Mouse (Mus musculus) spleen, postnatal 36 days (tissue): ENCODE data around the gene Dnmt3a.
A peak's percentile ranks its signal among the peaks of the same experiment; 100 is the strongest.

Source experiments
- DNase-seq, 2 experiments: peaks; one replicate each; pipeline ENCODE4 v3.0.0; 2022; ENCODE audit warnings: low spot score in 2 of 2, mixed read lengths in 1 of 2

Gene Dnmt3a

GRCm38 (mm10) chr12:3805852-3806251 lies at the start of gene Dnmt3a:
TSS of gene Dnmt3a (plus strand) at chr12:3806007.
- no peak for DNase-seq

- no peak for DNase-seq
These were observed 49.6 kb upstream of the Dnmt3a start for GRCm38 (mm10) chr12:3756216-3756615.

DNA sequence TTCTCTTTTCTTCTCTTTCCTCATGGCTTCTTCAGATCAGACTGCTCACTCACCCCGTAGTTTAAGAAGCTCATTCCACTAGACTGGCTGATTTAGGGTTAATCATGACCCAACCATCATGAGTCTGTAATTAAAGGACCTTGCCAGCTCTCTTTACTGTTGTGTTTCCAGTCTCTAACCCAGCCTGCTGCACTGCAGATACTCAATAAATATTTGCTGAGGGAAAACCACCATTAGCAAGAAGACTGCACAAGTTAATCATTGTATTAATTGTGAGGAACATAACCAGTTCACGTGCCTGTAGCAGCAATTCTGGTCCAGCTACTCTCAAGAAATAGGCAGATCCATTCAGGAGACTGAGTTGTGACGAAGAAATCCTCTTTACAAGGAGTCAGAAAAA lies 47.7 kb upstream of the Dnmt3a start:
- no peak for DNase-seq

DNA sequence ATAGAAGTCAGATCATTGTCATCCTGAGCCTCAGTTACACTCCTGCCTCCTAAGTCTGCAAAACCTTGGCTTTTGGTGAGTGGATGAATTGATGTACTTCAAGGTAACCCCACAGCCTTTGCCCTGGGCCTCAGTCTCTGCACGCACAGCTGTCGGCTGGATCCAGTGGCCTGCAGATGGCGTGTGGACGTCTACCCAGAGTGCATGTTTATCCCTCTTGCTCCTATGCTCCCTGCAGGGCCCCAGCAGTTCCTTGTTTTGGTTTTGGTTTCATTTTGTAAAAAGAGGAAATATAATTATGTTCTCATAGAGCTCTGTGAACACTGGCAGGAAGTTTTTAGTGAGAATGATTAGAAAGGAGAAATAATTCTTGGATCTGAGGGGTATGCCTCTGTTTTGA lies 46.4 kb upstream of the Dnmt3a start:
- peak; percentile 78 to 84 for DNase-seq

GRCm38 (mm10) chr12:3760876-3761590 lies 44.8 kb upstream of the Dnmt3a start:
- no peak for DNase-seq

DNA sequence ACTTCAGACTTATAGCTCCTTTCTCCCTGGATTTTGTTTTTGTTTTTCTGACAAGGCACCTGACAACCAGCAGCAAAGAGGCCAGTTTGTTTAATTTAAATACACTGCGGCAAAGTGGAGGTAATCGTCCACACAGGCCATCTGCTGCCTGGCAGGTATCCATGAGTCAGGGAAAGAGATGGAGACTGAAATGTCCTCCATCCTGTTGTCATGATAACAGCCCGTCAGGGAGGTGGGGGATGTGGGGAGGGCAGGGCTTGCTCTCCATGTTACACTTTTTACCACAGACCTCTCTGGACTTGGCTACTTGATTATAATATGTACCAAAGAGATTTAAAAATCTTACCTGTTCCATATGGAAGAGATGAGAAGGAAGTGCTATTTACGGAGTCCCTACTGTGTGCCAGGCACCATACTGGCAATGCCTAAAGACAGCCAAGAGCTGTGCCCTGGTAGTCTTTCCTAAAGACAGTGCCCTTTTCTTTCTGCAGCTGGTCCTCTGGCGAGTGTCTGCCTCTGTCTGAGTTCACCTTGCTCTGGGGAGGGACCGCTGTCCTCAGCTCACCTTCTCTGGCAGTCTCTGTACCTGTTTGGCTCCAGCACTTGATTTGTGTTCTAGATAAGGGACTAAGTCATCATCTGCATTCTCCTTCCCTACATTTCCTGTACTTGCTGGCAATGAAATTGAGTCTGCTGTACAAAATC lies 44.1 kb upstream of the Dnmt3a start:
- DNase-seq, result no peak

- DNase-seq, result no peak
These were observed 41.5 kb upstream of the Dnmt3a start for GRCm38 (mm10) chr12:3764191-3764804.

DNA sequence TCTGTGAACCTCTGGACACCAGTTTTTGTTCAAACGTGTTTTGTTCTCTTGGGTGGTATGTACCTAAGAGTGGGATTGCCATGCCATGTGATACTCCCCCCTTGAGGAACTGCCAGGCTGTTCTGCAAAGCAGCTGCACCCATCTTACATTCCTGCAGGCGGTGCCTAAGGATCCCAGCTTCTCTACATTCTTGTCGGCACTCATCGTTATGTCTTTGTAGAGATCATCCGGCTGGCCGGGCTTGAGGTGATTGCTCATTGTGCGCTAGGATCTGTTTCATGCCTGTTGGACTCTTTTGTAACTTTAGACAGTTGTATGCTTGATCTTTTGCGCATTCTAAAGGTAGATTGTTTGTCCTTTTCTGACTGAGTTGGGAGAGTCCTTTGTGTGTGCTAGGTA lies 38.4 kb upstream of the Dnmt3a start:
- no peak for DNase-seq

DNA sequence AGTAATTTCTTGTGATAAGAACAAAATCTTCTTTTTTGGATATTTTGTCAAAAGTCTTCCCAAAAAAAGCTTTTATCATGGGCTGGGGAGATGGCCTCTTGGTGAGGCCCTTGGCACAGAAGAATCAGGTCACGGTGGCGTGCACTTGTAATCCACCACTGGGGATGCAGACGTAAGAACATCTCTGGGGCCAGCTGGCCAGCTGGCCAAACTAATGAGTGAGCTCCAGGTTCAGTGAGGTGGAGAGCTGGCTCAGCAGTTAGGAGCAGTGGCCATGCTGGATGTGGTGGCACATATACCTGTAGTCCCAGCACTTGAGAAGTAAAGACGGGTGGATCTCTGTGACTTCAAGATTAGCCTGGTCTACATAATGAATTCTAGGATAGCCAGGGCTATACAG lies 37.4 kb upstream of the Dnmt3a start:
- no peak for DNase-seq

- no peak for DNase-seq
These were observed 35.3 kb upstream of the Dnmt3a start for GRCm38 (mm10) chr12:3770546-3770945.

DNA sequence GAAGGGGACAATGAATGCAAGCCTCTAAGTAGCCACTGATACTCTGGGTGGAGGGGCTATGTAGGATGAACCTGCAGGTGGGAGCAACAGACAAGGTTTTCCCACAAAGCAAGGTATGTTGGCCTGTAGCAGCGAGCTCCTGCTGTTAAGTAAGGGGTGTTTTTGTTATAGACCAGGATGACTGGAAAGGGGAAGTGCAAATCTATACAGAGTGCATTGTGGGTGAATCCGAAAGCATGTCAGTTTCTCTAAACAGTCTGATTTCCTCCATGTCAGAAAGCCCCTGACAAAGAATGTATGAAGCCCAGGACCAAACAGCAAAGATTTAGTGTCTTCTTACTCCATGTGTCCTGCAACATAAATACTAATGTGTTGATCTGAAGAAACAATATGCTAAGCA lies 34.7 kb upstream of the Dnmt3a start:
- DNase-seq, result peak; percentile 59 to 70

DNA sequence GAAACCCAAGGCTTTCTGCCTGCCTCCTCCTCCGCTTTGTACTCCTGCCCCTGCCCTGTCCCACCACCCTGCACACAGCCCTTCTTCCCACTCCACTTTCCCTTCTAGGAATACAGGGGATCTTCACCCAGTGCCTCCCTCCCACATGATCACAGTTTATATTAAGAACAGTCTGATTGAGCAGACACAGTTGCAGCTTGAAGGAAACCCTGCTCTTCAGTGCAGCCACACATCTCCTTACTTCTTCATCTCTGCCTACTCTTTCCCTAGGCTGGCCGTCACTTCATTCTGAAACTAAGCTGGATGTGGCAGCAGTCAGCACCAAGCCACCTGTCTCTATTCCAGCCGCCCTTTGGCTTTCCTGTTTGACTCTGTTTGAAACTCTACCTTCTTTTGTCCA lies 32.2 kb upstream of the Dnmt3a start:
- DNase-seq, result no peak

- no peak for DNase-seq
These were observed 29.8 kb upstream of the Dnmt3a start for GRCm38 (mm10) chr12:3776015-3776414.

DNA sequence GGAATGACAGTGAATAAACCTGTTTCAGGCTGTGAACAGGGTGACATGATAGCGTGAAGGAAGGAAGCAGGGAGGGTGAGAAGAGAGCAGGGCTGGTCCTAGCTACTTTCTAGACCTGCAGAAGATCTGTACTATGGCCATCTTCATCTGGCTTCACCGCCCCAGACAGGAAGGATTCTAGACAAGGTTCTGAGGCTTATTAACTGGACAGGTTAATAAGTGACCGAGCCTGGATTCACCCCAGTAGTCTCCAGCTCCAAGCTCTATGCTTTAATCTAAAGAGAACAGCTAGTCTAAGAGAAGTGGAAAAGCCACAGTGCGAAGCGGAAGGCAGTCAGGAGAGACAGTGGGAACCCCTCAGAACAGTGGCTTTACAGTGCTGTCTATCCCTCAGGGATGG lies 28.1 kb upstream of the Dnmt3a start:
- no peak for DNase-seq

- no peak for DNase-seq
These were observed 27.5 kb upstream of the Dnmt3a start for GRCm38 (mm10) chr12:3778286-3778685.

DNA sequence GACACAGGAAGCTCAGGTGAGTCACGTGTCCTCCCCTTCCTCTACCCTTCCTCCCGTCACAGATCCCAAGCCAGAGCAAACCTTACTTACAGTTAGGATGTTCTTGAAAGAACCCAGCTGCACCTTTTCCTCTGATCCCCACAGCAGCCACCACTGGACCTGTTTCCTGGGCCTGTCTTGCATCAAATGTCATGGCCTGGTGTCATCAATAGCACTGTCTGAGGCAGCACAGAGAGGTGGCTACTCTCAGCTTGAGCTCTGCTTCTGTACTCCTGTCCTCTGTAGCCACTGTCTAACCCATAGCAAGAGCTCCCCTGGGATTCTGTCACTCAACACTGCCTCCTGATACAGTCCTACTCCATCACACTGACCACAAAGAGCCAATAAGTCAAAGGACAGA lies 26.2 kb upstream of the Dnmt3a start:
- DNase-seq, result no peak

DNA sequence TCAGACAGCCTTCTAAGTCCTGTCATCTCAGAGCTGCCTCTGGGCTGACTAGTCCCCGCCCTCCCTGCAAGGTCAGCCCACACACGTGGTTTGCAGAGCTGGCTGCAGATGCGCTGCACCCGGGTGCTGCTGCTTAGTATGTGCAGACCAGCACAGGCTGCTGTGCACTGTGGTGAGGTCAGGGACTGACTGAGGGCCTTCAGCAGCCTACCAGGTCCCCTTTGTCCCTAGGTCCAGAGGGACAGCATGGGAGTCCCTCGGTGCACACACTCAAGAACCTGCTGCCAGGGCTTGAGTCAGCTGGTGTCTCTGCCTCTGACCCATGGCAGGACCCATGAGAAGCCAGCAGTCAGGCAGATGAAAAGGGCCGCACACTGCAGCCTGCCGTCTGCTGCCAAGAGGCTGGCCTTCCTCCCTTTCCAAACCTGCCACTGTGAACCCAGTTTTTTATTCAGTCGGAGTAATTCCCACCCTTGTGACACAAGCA lies 25.4 kb upstream of the Dnmt3a start:
- DNase-seq, result peak; percentile 83 to 85

DNA sequence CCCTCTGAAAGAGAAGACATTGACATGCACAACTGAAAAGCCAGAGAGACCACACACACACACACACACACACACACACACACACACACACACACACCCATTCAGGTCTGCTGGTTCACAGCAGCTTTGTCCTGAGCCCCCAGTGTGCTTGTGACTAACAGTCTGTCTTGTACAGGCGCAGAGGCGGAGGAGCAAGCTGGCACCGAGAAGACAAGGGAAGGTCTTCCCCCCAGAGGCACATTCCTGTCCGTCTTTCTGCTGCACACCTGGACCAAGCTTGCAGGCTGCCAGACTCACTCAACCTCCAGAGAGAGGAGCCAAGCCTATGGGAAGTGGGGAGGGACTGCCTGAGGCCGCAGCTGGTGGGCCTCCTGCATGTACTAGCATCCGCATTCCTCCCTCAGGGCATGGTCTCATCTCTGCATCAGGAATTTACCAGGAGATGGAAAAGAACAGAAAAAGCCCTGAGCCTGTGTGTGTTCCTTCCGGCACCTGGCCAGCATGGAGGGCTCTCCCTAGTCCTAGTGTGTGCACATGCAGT lies 24.8 kb upstream of the Dnmt3a start:
- DNase-seq, result peak in 1 of 2 experiments; percentile 15

GRCm38 (mm10) chr12:3781482-3781881 lies 24.3 kb upstream of the Dnmt3a start:
- peak; percentile 92 to 93 for DNase-seq

- no peak for DNase-seq
These were observed 22.5 kb upstream of the Dnmt3a start for GRCm38 (mm10) chr12:3783196-3783825.

GRCm38 (mm10) chr12:3784258-3784657 lies 21.5 kb upstream of the Dnmt3a start:
- DNase-seq, result no peak

DNA sequence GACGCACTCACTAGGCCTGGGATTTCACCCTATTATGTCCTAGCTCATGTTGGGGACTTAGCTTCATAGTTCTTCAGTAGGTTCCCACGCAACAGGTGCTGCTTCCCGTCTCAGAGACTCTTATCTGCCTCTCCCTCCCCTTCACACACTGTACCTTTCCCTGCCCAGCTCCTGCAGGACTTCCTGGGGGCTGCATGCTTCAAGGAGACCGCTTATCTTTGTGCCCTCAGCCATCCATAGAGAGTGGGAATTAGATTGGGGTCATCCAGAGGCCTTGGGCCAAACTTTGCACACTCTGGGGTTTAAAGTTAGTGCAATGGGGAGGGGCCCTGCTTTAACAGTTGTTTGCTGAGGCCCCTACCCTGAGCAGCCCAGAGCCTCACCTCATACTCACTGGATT lies 21.1 kb upstream of the Dnmt3a start:
- DNase-seq, result no peak
